9 mouse cellular contexts compared by ENCODE assay signal in genomic region chr17:80128476-80128990, GRCm38 (mm10). TPM values are rescaled to one million over a fixed set of nuclear protein-coding genes. Genes with fewer than 3 reads are reported as not detected.
DNase-seq lines count a peak whose midpoint lies in the region; ATAC-seq and TF ChIP-seq lines count a peak whose summit lies in the region.
"Had no signal": no experiment of that assay in that cellular context is flagged by ENCODE, and none has a peak within 500 bp of the region (broad histone marks: within the 10 kb centered on the region; RNA-seq: fewer than 3 reads in every experiment).

No protein-coding gene starts in this region.

- WGBS in heart, adult 2 months: 74% methylated on average over 13 of the region's 13 CpGs
- WGBS in heart, embryonic 10.5 days: 84% methylated on average over 13 of the region's 13 CpGs
- 66% methylated on average over 13 of the region's 13 CpGs for WGBS in lung, embryonic 15.5 days
- WGBS in limb, embryonic 11.5 days: 85% methylated on average over 13 of the region's 13 CpGs
- WGBS in stomach, embryonic 15.5 days: 70% methylated on average over 13 of the region's 13 CpGs

- no peaks in the 10 kb centered on the region for H3K9me3 ChIP-seq in heart, embryonic 10.5 days
- H3K9me3 ChIP-seq in lung, embryonic 15.5 days: no peaks in the 10 kb centered on the region
- no peaks in the 10 kb centered on the region for H3K9me3 ChIP-seq in limb, embryonic 11.5 days (ENCODE audit: control insufficient read depth, low read length)
- no peaks in the 10 kb centered on the region for H3K9me3 ChIP-seq in stomach, embryonic 15.5 days

- H3K27ac ChIP-seq in heart, adult 2 months: peak overlapping the region; percentile 81
- no peak overlapping the region for H3K27ac ChIP-seq in heart, embryonic 10.5 days
- H3K27ac ChIP-seq in lung, embryonic 15.5 days: peak overlapping the region; percentile 86
- H3K27ac ChIP-seq in limb, embryonic 11.5 days (replicated peaks; ENCODE audit: low read depth, low read length): no peak overlapping the region
- H3K27ac ChIP-seq in stomach, embryonic 15.5 days: peak overlapping the region; percentile 92

- peaks cover 1% of the 10 kb centered on the region; the same call in 1 of the 2 replicates for H3K79me2 ChIP-seq in heart, adult 2 months (replicated peaks; ENCODE audit: control insufficient read depth, insufficient read depth, low read length)

- peaks cover 2% of the 10 kb centered on the region; the same call in 1 of the 2 replicates for H3K36me3 ChIP-seq in heart, adult 2 months (ENCODE audit: control insufficient read depth, insufficient read depth, low read length)
- H3K36me3 ChIP-seq in heart, embryonic 10.5 days: no peaks in the 10 kb centered on the region
- H3K36me3 ChIP-seq in lung, embryonic 15.5 days: no peaks in the 10 kb centered on the region
- no peaks in the 10 kb centered on the region for H3K36me3 ChIP-seq in limb, embryonic 11.5 days (ENCODE audit: control insufficient read depth, insufficient read depth, low read length)
- H3K36me3 ChIP-seq in stomach, embryonic 15.5 days: no peaks in the 10 kb centered on the region

- no peak for TF ChIP-seq CTCF in heart, adult 2 months (IDR thresholded peaks at IDR 0.05)

- H3K4me3 ChIP-seq in heart, adult 2 months: peak overlapping the region; percentile 59
- no peak overlapping the region; the same call in 1 of the 2 replicates for H3K4me3 ChIP-seq in heart, embryonic 10.5 days
- H3K4me3 ChIP-seq in lung, embryonic 15.5 days: peak overlapping the region; percentile 56
- H3K4me3 ChIP-seq in limb, embryonic 11.5 days (ENCODE audit: low read depth, low read length): no peak overlapping the region
- peak overlapping the region; percentile 56; the same call in 1 of the 2 replicates for H3K4me3 ChIP-seq in stomach, embryonic 15.5 days (replicated peaks)

- no peak for DNase-seq in heart, adult 2 months
- DNase-seq in heart, embryonic 10.5 days (ENCODE audit: low spot score): no peak
- no peak for DNase-seq in lung, postnatal 14 days
- DNase-seq in limb, embryonic 11.5 days (ENCODE audit: low spot score): no peak
- no peak for DNase-seq in spleen, postnatal 14 days (ENCODE audit: low spot score in 2 of 2)
- DNase-seq: cerebellum, adult 8-10 months had no signal

- intact Hi-C loops in heart, adult 2 months (cut with DNase I): loop anchor here (5.0 kb wide), 1 partner anchor 49 kb away; no protein-coding TSS in a partner anchor

- peak overlapping the region; percentile 86 for H3K9ac ChIP-seq in heart, adult 2 months (ENCODE audit: low read depth, low read length)
- H3K9ac ChIP-seq in lung, embryonic 15.5 days: no peak overlapping the region; the same call in 1 of the 2 replicates
- H3K9ac ChIP-seq in limb, embryonic 11.5 days (ENCODE audit: low read length): no peak overlapping the region
- H3K9ac ChIP-seq in stomach, embryonic 15.5 days: no peak overlapping the region

- no peak for TF ChIP-seq EP300 in heart, adult 2 months (IDR thresholded peaks at IDR 0.05; ENCODE audit: insufficient read depth, low read depth, low read length)

- ATAC-seq in lung, embryonic 15.5 days (ENCODE audit: borderline replicate concordance, extremely low read depth, low FRiP score, low TSS enrichment): no peak
- ATAC-seq in limb, embryonic 11.5 days (ENCODE audit: insufficient number of reproducible peaks, low FRiP score, low TSS enrichment, low read depth): no peak
- ATAC-seq in stomach, embryonic 15.5 days (ENCODE audit: insufficient read depth, low FRiP score, low read depth): no peak
- ATAC-seq in frontal cortex, adult (ENCODE audit: low TSS enrichment): no peak

- H3K4me2 ChIP-seq in lung, embryonic 15.5 days: peak overlapping the region; percentile 82
- H3K4me2 ChIP-seq in limb, embryonic 11.5 days (ENCODE audit: low read depth, severe bottlenecking): peak overlapping the region; percentile 51
- H3K4me2 ChIP-seq in stomach, embryonic 15.5 days: peak overlapping the region; percentile 85

- no peaks in the 10 kb centered on the region for H3K27me3 ChIP-seq in heart, adult 2 months (ENCODE audit: control insufficient read depth, insufficient read depth, low read length)
- no peaks in the 10 kb centered on the region for H3K27me3 ChIP-seq in heart, embryonic 10.5 days (ENCODE audit: insufficient read depth, poor library complexity, severe bottlenecking)
- no peaks in the 10 kb centered on the region for H3K27me3 ChIP-seq in lung, embryonic 15.5 days
- H3K27me3 ChIP-seq in limb, embryonic 11.5 days (ENCODE audit: control insufficient read depth, insufficient read depth, low read length): no peaks in the 10 kb centered on the region
- H3K27me3 ChIP-seq in stomach, embryonic 15.5 days (replicated peaks): no peaks in the 10 kb centered on the region

- H3K4me1 ChIP-seq in heart, adult 2 months (ENCODE audit: control insufficient read depth, insufficient read depth, low read length): peaks cover 4% of the 10 kb centered on the region
- peaks cover 12% of the 10 kb centered on the region; the same call in 1 of the 2 replicates for H3K4me1 ChIP-seq in heart, embryonic 10.5 days
- peaks cover 13% of the 10 kb centered on the region for H3K4me1 ChIP-seq in lung, embryonic 15.5 days
- no peaks in the 10 kb centered on the region for H3K4me1 ChIP-seq in limb, embryonic 11.5 days (ENCODE audit: control insufficient read depth, insufficient read depth, low read length)
- peaks cover 8% of the 10 kb centered on the region; the same call in 1 of the 2 replicates for H3K4me1 ChIP-seq in stomach, embryonic 15.5 days

- TF ChIP-seq POLR2A in heart, adult 2 months (IDR thresholded peaks at IDR 0.05; ENCODE audit: insufficient read depth, low read depth, low read length): no peak

RNA-seq across cellular contexts. Expression of gene Galm, which starts 1.3 kb away (rescaled TPM):
- 10 to 100 TPM; 17.9 to 19.8 TPM for total RNA-seq in heart, adult 2 months (2021)
- 19.6 and 44.5 TPM in 2 replicates for polyA plus RNA-seq in heart, adult 2 months (2012; rRNA removed)
- polyA plus RNA-seq in heart, embryonic 10.5 days (2016; fragmentation: Nextera tagmentation; extraction: Ambion mirVana): 7.5 and 8.6 TPM in 2 replicates
- 17.7 and 19.4 TPM in 2 replicates for polyA plus RNA-seq in lung, embryonic 15.5 days (2015; fragmentation: Nextera tagmentation; extraction: Ambion mirVana)
- polyA plus RNA-seq in limb, embryonic 11.5 days (2014; fragmentation: Nextera tagmentation; extraction: Ambion mirVana): 13.9 and 14.7 TPM in 2 replicates
- polyA plus RNA-seq in stomach, embryonic 15.5 days (2015; fragmentation: Nextera tagmentation; extraction: Ambion mirVana): 30.0 and 36.0 TPM in 2 replicates

Comparison
In these comparisons a context has a peak if more than half of its experiments do, and no peak if none do; other contexts are left out.
1. H3K27ac ChIP-seq: peak in heart, adult 2 months (single experiment), lung, embryonic 15.5 days (single experiment) and stomach, embryonic 15.5 days (single experiment); none in heart, embryonic 10.5 days (single experiment) and limb, embryonic 11.5 days (single experiment).
2. H3K4me3 ChIP-seq: peak in heart, adult 2 months (single experiment), lung, embryonic 15.5 days (single experiment) and stomach, embryonic 15.5 days (single experiment); none in heart, embryonic 10.5 days (single experiment) and limb, embryonic 11.5 days (single experiment).
3. Peak in every context shown above with its lines, with median percentiles within 50 percentile points of each other: H3K4me2 ChIP-seq.